Mouse (Mus musculus): ENCODE measurements around the gene Tmub1. TPM values are rescaled to one million over a fixed set of nuclear protein-coding genes. Genes with fewer than 3 reads are reported as not detected.

Tmub1 gene
- 46.2 TPM for polyA plus RNA-seq (2017; shearing (Covaris generic))

DNA sequence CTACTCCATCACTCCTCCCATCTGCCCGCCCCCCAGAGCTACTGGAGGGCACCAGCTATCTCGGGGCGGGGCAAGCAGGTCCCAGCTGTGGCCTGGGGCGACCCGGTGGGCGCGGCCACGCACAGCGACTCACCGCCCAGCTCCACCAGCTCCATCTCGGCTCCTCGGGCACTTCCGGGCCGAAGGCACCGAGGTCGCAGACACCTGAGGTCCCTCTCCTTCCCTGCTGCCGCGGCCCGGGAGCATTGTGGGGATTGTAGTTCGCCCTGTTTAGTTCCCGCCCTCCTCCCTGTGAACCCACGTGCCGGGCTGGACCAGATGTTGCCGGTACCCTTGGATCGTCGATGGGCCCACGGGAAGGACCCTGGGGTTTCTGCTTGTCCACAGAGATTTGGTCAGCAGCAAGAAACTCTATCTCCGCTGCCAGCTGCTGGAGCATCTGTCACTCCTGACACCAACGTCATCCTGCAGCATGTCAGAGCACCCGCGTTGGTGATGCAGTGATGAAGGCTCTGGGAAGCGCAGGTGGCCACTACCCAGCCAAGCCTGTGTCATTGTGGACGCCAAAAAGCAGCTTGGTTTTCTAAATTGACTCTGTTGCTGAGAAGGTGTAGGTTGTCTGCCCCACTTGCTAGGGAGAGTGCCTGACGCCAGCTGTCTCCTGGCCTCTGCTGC is at the start of gene Tmub1:
Tmub1 (minus strand) TSS at position 231 of the 675 bp plus-strand sequence.

DNA sequence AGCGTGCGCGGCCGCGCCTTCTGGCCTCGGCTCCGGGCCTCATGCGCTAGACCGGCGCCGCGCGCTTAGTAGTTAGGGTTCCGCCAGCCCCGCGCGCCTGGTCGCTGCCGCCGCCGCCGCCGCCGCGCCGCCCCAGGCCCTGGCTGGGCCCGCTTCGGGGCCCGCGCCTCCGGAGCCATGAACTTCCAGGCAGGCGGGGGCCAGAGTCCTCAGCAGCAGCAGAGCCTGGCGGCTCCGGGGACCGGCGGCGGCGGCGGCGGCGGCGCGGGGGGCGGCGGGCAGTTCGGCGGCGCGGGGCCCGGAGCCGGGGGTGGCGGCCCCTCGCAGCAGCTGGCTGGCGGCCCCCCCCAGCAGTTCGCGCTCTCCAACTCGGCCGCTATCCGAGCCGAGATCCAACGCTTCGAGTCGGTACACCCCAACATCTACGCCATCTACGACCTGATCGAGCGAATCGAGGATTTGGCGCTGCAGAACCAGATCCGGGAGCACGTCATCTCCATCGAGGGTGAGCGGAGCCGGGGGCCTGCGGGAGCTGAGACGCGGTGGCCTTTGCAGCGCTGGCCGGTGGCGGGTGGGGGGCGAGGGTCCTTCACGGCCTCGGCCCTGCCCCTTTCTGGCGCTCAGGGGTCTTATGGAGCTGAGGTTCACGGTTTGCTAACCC is 4.5 kb upstream of the Tmub1 start, which contains the start of gene Agap3:
Agap3 (plus strand) TSS at position 148 of the 661 bp plus-strand sequence.

DNA sequence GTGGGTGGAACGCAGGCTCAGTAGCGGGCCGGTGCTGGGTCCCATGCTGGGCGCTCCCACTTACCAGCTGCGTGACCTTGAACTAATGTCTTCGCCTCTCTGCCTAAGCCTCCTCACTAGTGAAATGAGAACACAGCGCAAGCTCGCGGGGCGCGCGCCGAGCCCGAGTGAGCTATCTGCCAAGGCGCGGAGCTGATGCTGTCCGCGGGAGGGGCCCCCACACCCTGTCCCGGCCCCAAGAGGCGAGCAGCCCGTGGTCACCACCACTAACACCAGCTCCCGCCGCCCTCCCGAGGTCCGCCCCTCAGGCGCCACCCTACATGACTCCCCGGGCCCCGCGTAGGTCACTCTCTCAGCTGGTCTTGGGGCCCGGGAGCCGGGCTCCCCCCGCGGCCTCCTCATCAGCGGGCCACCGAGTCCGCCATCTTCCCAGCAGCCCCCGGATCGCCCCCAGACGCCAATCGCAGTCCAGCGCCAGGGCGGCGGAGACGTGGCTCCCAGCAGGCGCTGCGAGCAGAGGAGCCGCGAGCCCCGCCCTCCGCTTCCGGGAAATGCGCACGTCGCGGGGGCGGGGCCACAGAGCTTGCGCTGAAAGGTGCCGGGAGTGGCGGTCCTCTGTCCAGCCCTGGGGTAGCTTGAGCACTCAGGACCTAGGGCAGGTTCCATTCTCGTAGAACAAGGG is 2.8 kb downstream of the Tmub1 start, which contains the start of gene Fastk:
Fastk (minus strand) TSS at position 542 of the 682 bp plus-strand sequence.

DNA sequence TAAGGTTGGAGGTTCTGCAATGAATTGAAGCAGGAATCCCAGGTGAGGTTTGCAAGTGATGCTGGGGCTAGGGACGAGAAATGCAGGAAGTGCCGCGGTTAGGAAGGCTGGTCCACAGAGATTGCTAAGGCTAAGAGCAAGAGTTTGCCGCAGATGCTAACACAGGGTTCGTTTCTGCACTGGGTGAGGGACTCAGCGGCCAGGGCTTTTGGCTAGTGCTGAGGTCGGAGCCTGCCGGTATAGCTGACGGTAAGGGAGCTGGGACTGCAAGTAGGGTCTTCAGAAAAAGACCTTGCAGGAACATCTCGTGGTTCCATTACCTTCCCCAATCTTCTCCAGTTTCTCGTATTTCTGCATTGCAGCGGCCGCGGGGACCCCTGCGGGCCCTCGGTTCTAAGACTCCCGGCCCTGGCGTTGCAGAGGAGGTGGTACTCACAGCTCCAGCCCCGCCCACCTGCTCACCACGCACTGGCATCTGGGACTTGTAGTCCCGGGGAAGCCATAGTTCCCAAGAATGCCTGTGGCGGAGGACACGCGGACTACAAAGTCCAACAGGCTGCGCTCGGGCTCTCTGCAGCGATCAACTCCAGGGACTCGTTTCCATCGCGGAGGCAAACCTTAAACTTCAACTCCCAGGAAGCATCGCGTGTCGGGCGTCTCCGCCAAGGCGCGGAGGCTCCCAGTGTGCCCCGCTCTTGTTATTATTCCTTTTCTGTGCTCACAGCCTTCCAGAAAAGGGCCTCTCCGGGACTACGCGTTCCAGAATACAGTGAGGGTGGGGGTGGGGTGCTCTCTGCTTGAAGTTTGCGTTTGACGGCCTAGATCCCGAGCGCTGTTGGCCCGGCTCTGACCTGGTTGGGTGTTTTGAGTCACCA is 24.3 kb downstream of the Tmub1 start, which contains the start of the genes Cdk5 and Slc4a2:
Cdk5 (minus strand) TSS at position 402 of the 875 bp plus-strand sequence.
Slc4a2 (plus strand) TSS at position 709 of the 875 bp plus-strand sequence.

DNA sequence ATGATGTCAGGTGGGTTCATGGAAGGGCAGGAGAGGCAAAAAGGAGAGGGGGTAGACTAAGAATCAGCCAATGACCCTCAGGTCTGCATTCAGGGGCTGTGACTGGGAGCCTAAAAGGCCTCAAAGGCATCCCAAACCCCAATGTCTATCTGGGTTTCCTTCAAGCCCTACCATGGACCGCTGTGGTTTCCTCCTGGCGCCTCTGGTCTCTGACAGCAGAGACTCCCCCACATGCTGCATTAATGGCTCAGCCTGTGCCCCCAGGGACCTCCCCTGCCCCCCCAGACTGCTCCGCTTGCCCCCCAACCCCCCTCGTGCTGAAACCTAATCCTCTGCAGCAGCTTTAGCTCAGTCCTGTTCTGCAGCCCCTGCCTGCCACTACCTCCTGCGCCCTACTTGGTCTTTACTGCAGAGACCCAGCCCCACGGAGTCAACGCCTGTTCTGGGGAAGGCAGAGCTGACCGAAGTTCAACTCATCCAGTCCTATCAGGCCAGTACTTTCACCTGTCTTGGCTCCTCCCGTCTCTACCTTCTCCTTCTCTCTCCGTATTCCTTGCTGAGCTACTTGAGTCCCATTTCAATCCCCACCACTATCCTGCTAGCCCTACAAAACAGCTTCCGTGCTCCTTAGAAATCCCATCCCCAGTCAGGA is 34.5 kb downstream of the Tmub1 start, which contains the start of gene Asic3:
Asic3 (plus strand) TSS at position 351 of the 652 bp plus-strand sequence.

Other genes with a start within 250 kb of the Tmub1 start
- gene Kcnh2, start 96.2 kb downstream of the Tmub1 start, polyA plus RNA-seq (2017; shearing (Covaris generic)), result 1.1 TPM
- gene Nos3, start 83.0 kb downstream of the Tmub1 start, polyA plus RNA-seq (2017; shearing (Covaris generic)), result not detected
- 0.21 TPM for gene Atg9b, start 55.7 kb downstream of the Tmub1 start, polyA plus RNA-seq (2017; shearing (Covaris generic))
- 12.3 TPM for gene Abcb8, start 54.2 kb downstream of the Tmub1 start, polyA plus RNA-seq (2017; shearing (Covaris generic))
- not detected for gene Asic3, start 34.5 kb downstream of the Tmub1 start, polyA plus RNA-seq (2017; shearing (Covaris generic))
- gene Cdk5, start 24.3 kb downstream of the Tmub1 start, polyA plus RNA-seq (2017; shearing (Covaris generic)), result 63.6 TPM
- 25.1 TPM for gene Slc4a2, start 24.0 kb downstream of the Tmub1 start, polyA plus RNA-seq (2017; shearing (Covaris generic))
- gene Fastk, start 2.6 kb downstream of the Tmub1 start, polyA plus RNA-seq (2017; shearing (Covaris generic)), result 95.0 TPM
- 83.2 TPM for gene Agap3, start 4.3 kb upstream of the Tmub1 start, polyA plus RNA-seq (2017; shearing (Covaris generic))
- not detected for gene Gbx1, start 79.3 kb upstream of the Tmub1 start, polyA plus RNA-seq (2017; shearing (Covaris generic))
- not detected for gene Asb10, start 93.1 kb upstream of the Tmub1 start, polyA plus RNA-seq (2017; shearing (Covaris generic))
- gene 4931409K22Rik, start 109.0 kb upstream of the Tmub1 start, polyA plus RNA-seq (2017; shearing (Covaris generic)), result not detected
- 68.3 TPM for gene Abcf2, start 129.6 kb upstream of the Tmub1 start, polyA plus RNA-seq (2017; shearing (Covaris generic))
- gene Chpf2, start 138.9 kb upstream of the Tmub1 start, polyA plus RNA-seq (2017; shearing (Covaris generic)), result 28.0 TPM
- 0.70 TPM for gene Smarcd3, start 176.6 kb upstream of the Tmub1 start, polyA plus RNA-seq (2017; shearing (Covaris generic))
- gene Nub1, start 237.7 kb upstream of the Tmub1 start, polyA plus RNA-seq (2017; shearing (Covaris generic)), result 97.1 TPM

Measured in effector memory CD4-positive, alpha-beta T cell, adult 5 months (primary cell).